Mouse (Mus musculus) urinary bladder, postnatal 25 days (tissue): ENCODE results near the gene Aktip.
A peak's percentile ranks its signal among the peaks of the same experiment; 100 is the strongest.

Source experiments
- DNase-seq: peaks from one replicate; pipeline ENCODE4 v3.0.0; 2022; ENCODE audit warnings: low spot score

Gene Aktip

GRCm38 (mm10) chr8:91126786-91127185 lies 73.0 kb downstream of the Aktip start:
- no peak for DNase-seq

- DNase-seq, result no peak
These were observed 75.5 kb downstream of the Aktip start for GRCm38 (mm10) chr8:91124315-91124714.

- no peak for DNase-seq
These were observed 81.6 kb downstream of the Aktip start for GRCm38 (mm10) chr8:91118131-91118530.

GRCm38 (mm10) chr8:91117537-91117936 lies 82.2 kb downstream of the Aktip start:
- DNase-seq, result no peak

GRCm38 (mm10) chr8:91114910-91115309 lies 84.9 kb downstream of the Aktip start:
- DNase-seq, result no peak

GRCm38 (mm10) chr8:91114428-91114827 lies 85.3 kb downstream of the Aktip start:
- DNase-seq, result no peak

- no peak for DNase-seq
These were observed 87.8 kb downstream of the Aktip start for GRCm38 (mm10) chr8:91111868-91112477.

- DNase-seq, result no peak
These were observed 93.5 kb downstream of the Aktip start for GRCm38 (mm10) chr8:91106271-91106670.

GRCm38 (mm10) chr8:91098106-91098505 lies 101.7 kb downstream of the Aktip start:
- DNase-seq, result no peak

- no peak for DNase-seq
These were observed 105.6 kb downstream of the Aktip start for GRCm38 (mm10) chr8:91094135-91094534.

GRCm38 (mm10) chr8:91089601-91090000 lies 110.2 kb downstream of the Aktip start:
- no peak for DNase-seq

- no peak for DNase-seq
These were observed 111.3 kb downstream of the Aktip start for GRCm38 (mm10) chr8:91088452-91088851.

GRCm38 (mm10) chr8:91082428-91082827 lies 117.3 kb downstream of the Aktip start:
- no peak for DNase-seq

- no peak for DNase-seq
These were observed 117.9 kb downstream of the Aktip start for GRCm38 (mm10) chr8:91081911-91082310.

- no peak for DNase-seq
These were observed 120.1 kb downstream of the Aktip start for GRCm38 (mm10) chr8:91079678-91080077.

- DNase-seq, result no peak
These were observed 122.5 kb downstream of the Aktip start for GRCm38 (mm10) chr8:91077077-91077867.

- peak; percentile 64 for DNase-seq
These were observed 129.4 kb downstream of the Aktip start for GRCm38 (mm10) chr8:91070275-91070859.

- DNase-seq, result peak; percentile 90
These were observed 129.9 kb downstream of the Aktip start, which contains the start of gene Rbl2 for GRCm38 (mm10) chr8:91069834-91070233. Rbl2 (plus strand) TSS chr8:91070057.

GRCm38 (mm10) chr8:91069407-91069806 lies 130.4 kb downstream of the Aktip start:
- no peak for DNase-seq

GRCm38 (mm10) chr8:91065179-91065578 lies 134.6 kb downstream of the Aktip start:
- no peak for DNase-seq
